Mouse (Mus musculus) limb, embryonic 10.5 days (tissue): ENCODE measurements around the gene Ubald2. TPM values are rescaled to one million over a fixed set of nuclear protein-coding genes. Genes with fewer than 3 reads are reported as not detected.
"Not testable (repeated sequence)": the region's sequence is repeated elsewhere in the genome, so short reads cannot be mapped to it uniquely, and the experiment has no call there.

Experiments
- DNase-seq: peaks from one replicate; pipeline ENCODE4 v3.0.0-alpha.2; 2017; ENCODE audit warnings: low spot score
- H3K27ac ChIP-seq: fragments of 300-500 bp; sonication (generic); 2 replicates; pipeline ENCODE4 v1.5.1; 2016; ENCODE audit warnings: mild to moderate bottlenecking
- H3K27me3 ChIP-seq: fragments of 300-500 bp; sonication (generic); 2 replicates; pipeline ENCODE4 v1.6.1; 2016; ENCODE audit warnings: low read depth, mild to moderate bottlenecking; ENCODE audit not compliant: poor library complexity, severe bottlenecking
- H3K36me3 ChIP-seq: fragments of 300-500 bp; sonication (generic); 2 replicates; pipeline ENCODE4 v1.6.1; 2016; ENCODE audit warnings: mild to moderate bottlenecking, moderate library complexity
- H3K4me1 ChIP-seq: fragments of 300-500 bp; sonication (generic); 2 replicates; pipeline ENCODE4 v1.6.1; 2016
- H3K4me3 ChIP-seq: fragments of 300-500 bp; sonication (generic); 2 replicates; pipeline ENCODE4 v1.5.1; 2016; ENCODE audit warnings: mild to moderate bottlenecking, moderate library complexity
- H3K9me3 ChIP-seq: fragments of 300-500 bp; sonication (generic); replicated peaks from 2 replicates; pipeline ENCODE4 v1.6.1; 2016; ENCODE audit warnings: mild to moderate bottlenecking
- WGBS: fragments of 180-500 bp; shearing (Covaris S2); methylation state at CpG from one replicate; pipeline ENCODE4 v1.1.7; 2016; 5-methylcytosine and 5-hydroxymethylcytosine counted together
- polyA plus RNA-seq: library from polyadenylated mRNA; unstranded; fragments of >200 nt; fragmentation: Nextera tagmentation; extraction: Ambion mirVana; gene quantifications from 2 replicates; pipeline ENCODE4 v1.2.1, GENCODE M21; 2016

Ubald2 gene
- polyA plus RNA-seq, 1 experiment from 2014 or later, result 44.1 TPM

DNA sequence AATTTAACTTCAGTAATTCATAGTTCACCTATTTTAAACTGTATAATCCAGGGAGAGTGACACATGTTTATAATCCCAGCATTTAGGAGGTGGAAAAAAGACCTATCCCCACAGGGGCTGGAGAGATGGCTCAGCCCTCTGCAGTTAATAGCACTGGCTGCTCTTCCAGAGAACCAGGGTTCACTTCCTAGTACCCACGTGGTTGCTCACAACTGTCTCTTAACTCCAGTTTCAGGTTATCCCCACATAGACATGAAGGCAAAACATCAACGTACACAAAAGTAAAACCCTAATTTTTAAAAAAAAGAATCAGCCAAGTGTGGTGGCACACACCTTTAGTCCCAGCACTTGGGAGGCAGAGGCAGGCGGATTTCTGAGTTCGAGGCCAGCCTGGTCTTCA is 28.3 kb upstream of the Ubald2 start:
- WGBS, result 90% methylated on average over 4 of the region's 4 CpGs
- peaks cover 29% of the 10 kb centered on the region for H3K36me3 ChIP-seq
- no peaks in the 10 kb centered on the region for H3K4me1 ChIP-seq
- no peak overlapping the region for H3K27ac ChIP-seq
- no peak for DNase-seq
- H3K4me3 ChIP-seq, result no peak overlapping the region
- no peaks in the 10 kb centered on the region for H3K9me3 ChIP-seq
- H3K27me3 ChIP-seq, result no peaks in the 10 kb centered on the region

DNA sequence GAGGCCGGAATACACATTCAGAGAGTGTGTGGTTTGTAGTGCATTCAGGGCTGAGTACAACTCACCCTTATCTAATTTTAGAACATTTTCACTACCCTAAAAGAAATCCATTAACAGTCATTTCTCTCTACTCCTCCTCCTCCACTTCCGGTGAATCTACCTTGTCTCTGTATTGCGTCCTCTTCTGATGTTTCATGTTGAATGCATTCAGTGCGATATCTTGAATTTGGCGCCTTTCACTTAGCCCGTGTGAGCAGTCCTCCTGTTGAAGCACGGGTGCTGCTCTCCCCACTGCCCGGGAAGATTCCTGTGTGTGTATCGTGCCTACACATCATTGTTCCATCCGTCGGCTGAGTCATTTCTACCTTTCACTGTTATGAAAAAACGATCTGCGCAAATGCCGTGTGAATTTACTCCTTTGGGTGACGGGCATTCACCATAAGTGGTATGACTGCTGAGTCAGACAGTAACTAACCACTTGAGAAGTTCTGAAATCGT is 27.6 kb upstream of the Ubald2 start:
- Histone ChIP-seq H3K27ac (no peak overlapping the region), H3K4me3 (no peak overlapping the region), H3K27me3 (peaks cover 6% of the 10 kb centered on the region; the same call in 1 of the 2 replicates), H3K9me3 (no peaks in the 10 kb centered on the region), H3K4me1 (peaks cover 1% of the 10 kb centered on the region; the same call in 1 of the 2 replicates), H3K36me3 (peaks cover 29% of the 10 kb centered on the region)
- WGBS, result 97% methylated on average over 16 of the region's 16 CpGs
- DNase-seq, result no peak

GRCm38 (mm10) chr11:116409008-116409407 is 24.9 kb upstream of the Ubald2 start:
- Histone ChIP-seq H3K4me1 (peaks cover 24% of the 10 kb centered on the region), H3K9me3 (no peaks in the 10 kb centered on the region), H3K36me3 (peaks cover 17% of the 10 kb centered on the region), H3K27me3 (peaks cover 16% of the 10 kb centered on the region), H3K4me3 (no peak overlapping the region), H3K27ac (no peak overlapping the region)
- WGBS, result 89% methylated on average over 3 of the region's 3 CpGs
- no peak for DNase-seq

GRCm38 (mm10) chr11:116410415-116410814 is 23.5 kb upstream of the Ubald2 start:
- WGBS, result 93% methylated on average over 4 of the region's 4 CpGs
- not testable (repeated sequence) for H3K27ac ChIP-seq, DNase-seq, H3K9me3 ChIP-seq, H3K4me3 ChIP-seq
- H3K4me1 ChIP-seq, result peaks cover 24% of the 10 kb centered on the region
- H3K27me3 ChIP-seq, result peaks cover 16% of the 10 kb centered on the region
- H3K36me3 ChIP-seq, result peaks cover 11% of the 10 kb centered on the region

DNA sequence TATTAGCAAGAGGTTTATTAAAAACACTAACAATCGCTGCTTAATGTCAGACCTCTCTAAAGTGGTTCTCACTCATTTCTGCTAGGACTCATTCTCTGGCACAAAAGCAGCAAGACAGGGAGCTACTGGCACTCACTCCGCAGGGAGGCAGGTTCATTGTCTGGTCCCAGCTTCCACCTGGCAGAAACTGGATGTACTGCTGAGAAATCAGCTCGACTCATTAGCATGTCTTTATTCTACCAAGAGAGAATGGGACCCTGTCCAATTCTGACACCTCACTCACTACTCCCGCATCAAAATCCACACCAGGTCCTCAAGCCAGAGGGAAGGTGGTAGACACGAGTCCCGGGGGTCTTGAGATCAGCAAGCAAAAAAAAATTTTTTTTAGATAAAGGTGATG is 22.3 kb upstream of the Ubald2 start:
- Histone ChIP-seq H3K4me3 (peak overlapping the region; percentile 86), H3K36me3 (peaks cover 4% of the 10 kb centered on the region; the same call in 1 of the 2 replicates), H3K27ac (no peak overlapping the region), H3K27me3 (peaks cover 16% of the 10 kb centered on the region), H3K4me1 (peaks cover 33% of the 10 kb centered on the region), H3K9me3 (no peaks in the 10 kb centered on the region)
- WGBS, result 23% methylated on average over 6 of the region's 6 CpGs
- no peak for DNase-seq

DNA sequence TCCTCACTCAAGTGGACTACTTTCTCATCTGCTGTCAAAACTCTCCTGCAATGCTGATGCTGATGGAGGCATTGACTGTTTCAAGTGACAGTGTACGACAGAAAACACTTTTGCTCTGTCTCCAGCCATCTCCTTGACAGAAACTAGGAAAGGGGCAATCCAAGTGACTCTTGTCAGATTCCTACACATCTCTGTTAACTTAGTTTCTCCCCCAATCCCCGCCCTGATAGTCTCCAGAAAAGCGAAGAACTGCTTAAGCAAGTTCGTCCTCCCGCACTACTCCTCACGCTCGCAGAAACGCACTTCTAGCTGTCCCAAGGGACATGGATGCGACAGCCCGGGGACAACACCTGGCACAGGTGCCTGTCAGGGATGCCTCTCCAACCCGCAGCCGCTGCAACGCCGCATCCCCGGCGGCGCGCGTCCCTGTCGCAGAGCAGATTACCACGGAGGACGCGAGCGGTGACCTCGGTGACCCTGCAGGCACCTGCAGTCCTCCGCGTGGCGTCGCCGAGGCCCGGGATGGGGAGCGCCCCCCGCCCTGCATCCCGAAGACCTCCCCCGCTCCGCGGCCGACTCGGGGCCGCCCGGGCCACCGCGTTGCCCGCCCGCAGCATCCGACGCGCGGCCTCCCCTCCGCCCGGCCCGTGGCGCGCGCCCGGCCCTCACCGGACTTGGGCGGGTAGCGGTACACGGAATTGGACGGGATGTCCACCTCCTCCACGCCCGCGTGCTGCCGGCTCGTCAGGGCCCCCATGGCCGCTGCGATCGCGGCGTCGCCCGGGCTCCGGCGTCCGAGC is 21.7 kb upstream of the Ubald2 start:
- no peak for DNase-seq
- 1% methylated on average over 76 of the region's 76 CpGs for WGBS
- H3K9me3 ChIP-seq, result no peaks in the 10 kb centered on the region
- peak overlapping the region; percentile 86 for H3K4me3 ChIP-seq
- H3K4me1 ChIP-seq, result peaks cover 38% of the 10 kb centered on the region
- H3K36me3 ChIP-seq, result peaks cover 1% of the 10 kb centered on the region; the same call in 1 of the 2 replicates
- peak overlapping the region; percentile 95 for H3K27ac ChIP-seq
- peaks cover 16% of the 10 kb centered on the region for H3K27me3 ChIP-seq

- H3K9me3 ChIP-seq, result no peaks in the 10 kb centered on the region
- H3K4me1 ChIP-seq, result peaks cover 42% of the 10 kb centered on the region
- peak; percentile 90 for DNase-seq
- H3K27ac ChIP-seq, result peak within 1 kb of the TSS; percentile 95
- 5% methylated on average over 63 of the region's 82 CpGs for WGBS
- H3K27me3 ChIP-seq, result peaks cover 16% of the 10 kb centered on the region
- peak within 1 kb of the TSS; percentile 86 for H3K4me3 ChIP-seq
- no peaks in the 10 kb centered on the region for H3K36me3 ChIP-seq
Observed at GRCm38 (mm10) chr11:116412904-116413630, 20.8 kb upstream of the Ubald2 start, which contains the start of gene Rnf157. Gene Rnf157, minus strand, starts transcription at chr11:116413032.

- peaks cover 16% of the 10 kb centered on the region for H3K27me3 ChIP-seq
- no peak for DNase-seq
- H3K9me3 ChIP-seq, result no peaks in the 10 kb centered on the region
- H3K4me1 ChIP-seq, result peaks cover 48% of the 10 kb centered on the region
- H3K4me3 ChIP-seq, result peak overlapping the region; percentile 86
- no peaks in the 10 kb centered on the region for H3K36me3 ChIP-seq
- H3K27ac ChIP-seq, result peak overlapping the region; percentile 95
- WGBS, result 87% methylated on average over 4 of the region's 4 CpGs
Observed at GRCm38 (mm10) chr11:116413631-116414022, 20.3 kb upstream of the Ubald2 start.

GRCm38 (mm10) chr11:116416196-116416943 is 17.5 kb upstream of the Ubald2 start:
- no peak for DNase-seq
- Histone ChIP-seq H3K4me1 (peaks cover 57% of the 10 kb centered on the region), H3K27me3 (peaks cover 9% of the 10 kb centered on the region), H3K36me3 (no peaks in the 10 kb centered on the region), H3K9me3 (no peaks in the 10 kb centered on the region), H3K4me3 (no peak overlapping the region), H3K27ac (peak overlapping the region; percentile 59)
- 51% methylated on average over 6 of the region's 6 CpGs for WGBS

- H3K4me1 ChIP-seq, result peaks cover 51% of the 10 kb centered on the region
- H3K27ac ChIP-seq, result peak overlapping the region; percentile 89; the same call in 1 of the 2 replicates
- 87% methylated on average over 5 of the region's 5 CpGs for WGBS
Observed at GRCm38 (mm10) chr11:116417054-116417453, 16.8 kb upstream of the Ubald2 start.

GRCm38 (mm10) chr11:116418194-116418840 is 15.6 kb upstream of the Ubald2 start:
- peaks cover 39% of the 10 kb centered on the region for H3K4me1 ChIP-seq
- WGBS, result 3% methylated on average over 2 of the region's 2 CpGs
- H3K27me3 ChIP-seq, result no peaks in the 10 kb centered on the region
- no peaks in the 10 kb centered on the region for H3K36me3 ChIP-seq
- H3K9me3 ChIP-seq, result no peaks in the 10 kb centered on the region
- no peak overlapping the region; the same call in 1 of the 2 replicates for H3K4me3 ChIP-seq
- peak; percentile 69 for DNase-seq
- peak overlapping the region; percentile 89 for H3K27ac ChIP-seq

More at GRCm38 (mm10) chr11:116417054-116417453, 16.8 kb upstream of the Ubald2 start:
- Histone ChIP-seq H3K36me3 (no peaks in the 10 kb centered on the region), H3K4me3 (no peak overlapping the region), H3K27me3 (peaks cover 2% of the 10 kb centered on the region), H3K9me3 (no peaks in the 10 kb centered on the region)
- no peak for DNase-seq
